Mouse (Mus musculus): ENCODE data around the gene Pold1. TPM values are rescaled to one million over a fixed set of nuclear protein-coding genes. Genes with fewer than 3 reads are reported as not detected.

The Pold1 gene
- polyA plus RNA-seq, 1 experiment = not detected

GRCm38 (mm10) chr7:44553196-44553764 is 4.6 kb upstream of the Pold1 start:
- WGBS = under 1% methylated on average over 32 of the region's 32 CpGs
- TF ChIP-seq CTCF (IDR thresholded peaks at IDR 0.05; ENCODE audit: insufficient read depth, low read depth, low read length) (no peak), POLR2A (IDR thresholded peaks at IDR 0.05; ENCODE audit: insufficient read depth, low read depth, low read length) (no peak)
- Histone ChIP-seq H3K4me3 (ENCODE audit: insufficient read depth, low read depth, low read length) (peak overlapping the region; percentile 67), H3K4me1 (ENCODE audit: control insufficient read depth, insufficient read depth, low read length) (peaks cover 8% of the 10 kb centered on the region; the same call in 1 of the 2 replicates), H3K27ac (ENCODE audit: insufficient read depth, low read depth, low read length) (peak overlapping the region; percentile 65; the same call in 1 of the 2 replicates)

DNA sequence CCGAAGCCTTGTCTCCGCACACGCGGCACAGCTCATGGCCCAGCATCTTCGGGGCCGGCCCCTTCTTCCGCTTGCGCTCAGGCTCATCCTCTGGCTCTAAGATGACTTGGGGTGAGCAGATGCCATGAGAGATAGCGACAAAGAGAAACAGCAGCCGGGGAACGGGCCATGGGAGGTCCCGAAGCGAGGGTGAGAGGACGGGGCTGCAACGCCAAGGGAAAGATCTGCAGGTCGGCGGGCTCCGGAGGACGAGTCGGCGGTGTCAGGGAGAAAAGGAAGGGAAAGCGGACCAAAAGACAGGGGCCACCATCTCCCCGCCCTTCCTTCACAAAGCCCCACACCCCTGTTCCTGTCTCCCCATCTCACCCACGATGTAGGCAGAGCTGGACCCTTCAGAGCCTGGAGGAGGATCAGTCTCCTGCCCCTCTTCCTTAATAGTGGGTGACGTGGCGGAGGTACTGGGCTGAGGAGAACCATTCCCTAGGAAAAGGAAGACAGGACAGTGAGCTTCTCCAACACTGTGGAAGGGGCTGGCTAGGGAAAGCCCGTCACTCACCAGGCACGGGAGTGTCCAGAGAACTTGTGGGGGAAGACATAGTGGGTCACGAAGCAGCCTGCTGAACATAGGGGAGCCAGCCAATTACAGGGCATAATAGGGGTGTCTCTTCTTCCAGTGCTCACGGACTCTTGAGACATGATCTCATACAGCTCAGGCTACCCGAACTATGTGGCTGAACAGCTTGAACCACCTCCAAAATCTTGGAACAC is 3.7 kb upstream of the Pold1 start:
- Histone ChIP-seq H3K27ac (ENCODE audit: insufficient read depth, low read depth, low read length) (no peak overlapping the region), H3K4me3 (ENCODE audit: insufficient read depth, low read depth, low read length) (0 out of 2 replicates have a peak overlapping the region, but pooled peaks have one; percentile 67), H3K4me1 (ENCODE audit: control insufficient read depth, insufficient read depth, low read length) (peaks cover 12% of the 10 kb centered on the region)
- WGBS = 87% methylated on average over 31 of the region's 31 CpGs
- no peak for TF ChIP-seq CTCF (IDR thresholded peaks at IDR 0.05; ENCODE audit: insufficient read depth, low read depth, low read length)

DNA sequence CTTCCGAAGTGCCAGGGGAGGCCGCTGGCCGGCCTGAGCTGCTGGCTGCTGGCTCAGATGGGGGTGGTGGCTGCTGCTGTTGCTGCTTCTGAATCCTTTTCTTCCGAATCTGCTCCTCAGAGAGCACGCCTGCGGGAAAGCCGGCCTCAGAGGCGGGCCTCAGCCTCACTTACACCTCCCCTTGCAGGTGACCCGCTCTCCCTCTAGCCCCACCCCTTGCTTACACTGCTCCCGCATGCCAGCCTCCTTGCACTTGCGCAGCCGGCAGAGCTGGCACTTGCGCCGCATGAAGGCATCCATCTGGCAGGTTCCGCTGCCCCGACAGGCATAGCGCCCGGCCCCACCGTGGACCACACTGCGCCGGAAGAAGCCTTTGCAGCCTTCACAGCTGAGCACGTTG is 3.1 kb upstream of the Pold1 start:
- Histone ChIP-seq H3K4me3 (ENCODE audit: insufficient read depth, low read depth, low read length) (no peak overlapping the region), H3K4me1 (ENCODE audit: control insufficient read depth, insufficient read depth, low read length) (peaks cover 12% of the 10 kb centered on the region), H3K27ac (ENCODE audit: insufficient read depth, low read depth, low read length) (no peak overlapping the region)
- no peak for TF ChIP-seq CTCF (IDR thresholded peaks at IDR 0.05; ENCODE audit: insufficient read depth, low read depth, low read length)
- no peak for TF ChIP-seq POLR2A (IDR thresholded peaks at IDR 0.05; ENCODE audit: insufficient read depth, low read depth, low read length)
- WGBS = 78% methylated on average over 22 of the region's 22 CpGs

GRCm38 (mm10) chr7:44551301-44551700 is 2.7 kb upstream of the Pold1 start:
- TF ChIP-seq POLR2A (IDR thresholded peaks at IDR 0.05; ENCODE audit: insufficient read depth, low read depth, low read length) (no peak), CTCF (IDR thresholded peaks at IDR 0.05; ENCODE audit: insufficient read depth, low read depth, low read length) (no peak)
- no peak overlapping the region for H3K27ac ChIP-seq (ENCODE audit: insufficient read depth, low read depth, low read length)
- H3K4me1 ChIP-seq (ENCODE audit: control insufficient read depth, insufficient read depth, low read length) = peaks cover 12% of the 10 kb centered on the region
- no peak overlapping the region for H3K4me3 ChIP-seq (ENCODE audit: insufficient read depth, low read depth, low read length)
- 95% methylated on average over 21 of the region's 21 CpGs for WGBS

- WGBS = 94% methylated on average over 12 of the region's 12 CpGs
Measured at GRCm38 (mm10) chr7:44550409-44550678, 1.7 kb upstream of the Pold1 start.

DNA sequence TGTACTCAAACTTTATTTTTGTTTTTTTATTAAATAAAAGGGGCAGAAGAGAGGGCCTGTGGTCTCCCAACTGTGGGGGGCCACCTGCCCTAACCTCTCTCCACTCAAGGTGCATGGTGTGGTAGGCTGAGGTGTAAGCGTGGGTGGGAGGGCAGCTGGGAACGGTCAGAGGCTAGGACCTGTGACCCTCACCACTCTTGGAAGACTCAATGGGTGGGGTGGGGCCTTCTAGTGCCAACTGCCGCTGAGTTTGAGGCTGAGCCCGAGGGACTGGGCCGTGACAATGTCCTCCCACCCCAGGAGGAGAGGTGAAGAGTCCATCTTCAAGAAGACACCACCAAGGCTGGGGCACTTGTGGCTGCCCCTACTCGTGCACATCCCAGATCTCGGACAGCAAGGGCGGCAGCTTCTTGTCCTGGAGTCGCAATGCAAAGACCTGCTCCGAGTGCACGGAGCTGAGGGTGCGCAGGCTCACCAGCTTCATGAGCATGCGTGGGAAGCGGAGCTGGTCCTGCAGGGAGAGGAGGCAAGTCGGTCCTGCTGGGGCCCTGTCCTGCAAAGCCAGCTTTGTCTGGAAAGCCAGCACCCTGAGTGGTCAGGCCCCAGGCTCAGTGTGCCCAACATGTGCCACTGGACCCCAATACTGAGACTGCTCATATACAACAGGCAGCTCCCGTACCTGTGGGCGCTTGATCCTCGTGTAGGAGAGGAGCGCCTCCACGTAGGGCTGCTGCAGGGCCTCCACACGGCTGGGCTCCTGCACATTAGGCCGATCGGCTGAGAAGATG is 1.2 kb upstream of the Pold1 start:
- 95% methylated on average over 23 of the region's 23 CpGs for WGBS
- Histone ChIP-seq H3K27ac (ENCODE audit: insufficient read depth, low read depth, low read length) (no peak overlapping the region), H3K4me3 (ENCODE audit: insufficient read depth, low read depth, low read length) (no peak overlapping the region), H3K4me1 (ENCODE audit: control insufficient read depth, insufficient read depth, low read length) (peaks cover 12% of the 10 kb centered on the region)
- TF ChIP-seq CTCF (IDR thresholded peaks at IDR 0.05; ENCODE audit: insufficient read depth, low read depth, low read length) = no peak
- no peak for TF ChIP-seq POLR2A (IDR thresholded peaks at IDR 0.05; ENCODE audit: insufficient read depth, low read depth, low read length)

More at GRCm38 (mm10) chr7:44550409-44550678, 1.7 kb upstream of the Pold1 start:
- Histone ChIP-seq H3K4me3 (ENCODE audit: insufficient read depth, low read depth, low read length) (no peak overlapping the region), H3K4me1 (ENCODE audit: control insufficient read depth, insufficient read depth, low read length) (peaks cover 12% of the 10 kb centered on the region), H3K27ac (ENCODE audit: insufficient read depth, low read depth, low read length) (no peak overlapping the region)
- TF ChIP-seq CTCF (IDR thresholded peaks at IDR 0.05; ENCODE audit: insufficient read depth, low read depth, low read length) (no peak), POLR2A (IDR thresholded peaks at IDR 0.05; ENCODE audit: insufficient read depth, low read depth, low read length) (no peak)

DNA sequence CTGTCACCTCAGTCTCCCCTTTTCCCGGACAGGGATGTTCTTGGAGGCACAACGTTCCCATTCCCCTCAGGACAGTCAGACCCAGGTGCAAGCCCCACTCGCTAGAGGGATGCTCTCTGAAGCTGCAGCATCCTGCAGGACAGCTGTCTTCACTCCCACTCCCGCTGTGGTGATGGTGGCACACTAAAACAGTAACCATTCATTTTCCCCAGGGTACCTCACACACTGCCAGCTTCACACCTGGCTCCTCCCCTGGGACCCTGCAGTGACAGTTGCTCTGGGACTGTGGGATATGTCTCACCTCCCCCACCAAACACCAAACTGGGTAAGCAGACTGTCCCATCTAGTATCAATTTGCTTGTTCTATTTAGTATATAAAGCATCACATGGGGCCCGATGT is 924 bp downstream of the Pold1 start:
- Histone ChIP-seq H3K4me3 (ENCODE audit: insufficient read depth, low read depth, low read length) (no peak overlapping the region), H3K4me1 (ENCODE audit: control insufficient read depth, insufficient read depth, low read length) (peaks cover 8% of the 10 kb centered on the region), H3K27ac (ENCODE audit: insufficient read depth, low read depth, low read length) (no peak overlapping the region)
- 21% methylated on average over 5 of the region's 5 CpGs for WGBS
- TF ChIP-seq CTCF (IDR thresholded peaks at IDR 0.05; ENCODE audit: insufficient read depth, low read depth, low read length) (no peak), POLR2A (IDR thresholded peaks at IDR 0.05; ENCODE audit: insufficient read depth, low read depth, low read length) (no peak)

GRCm38 (mm10) chr7:44547041-44547440 is 1.6 kb downstream of the Pold1 start:
- Histone ChIP-seq H3K4me1 (ENCODE audit: control insufficient read depth, insufficient read depth, low read length) (peaks cover 3% of the 10 kb centered on the region), H3K4me3 (ENCODE audit: insufficient read depth, low read depth, low read length) (no peak overlapping the region), H3K27ac (ENCODE audit: insufficient read depth, low read depth, low read length) (no peak overlapping the region)
- WGBS = 94% methylated on average over 13 of the region's 13 CpGs
- TF ChIP-seq POLR2A (IDR thresholded peaks at IDR 0.05; ENCODE audit: insufficient read depth, low read depth, low read length) (no peak), CTCF (IDR thresholded peaks at IDR 0.05; ENCODE audit: insufficient read depth, low read depth, low read length) (no peak)

DNA sequence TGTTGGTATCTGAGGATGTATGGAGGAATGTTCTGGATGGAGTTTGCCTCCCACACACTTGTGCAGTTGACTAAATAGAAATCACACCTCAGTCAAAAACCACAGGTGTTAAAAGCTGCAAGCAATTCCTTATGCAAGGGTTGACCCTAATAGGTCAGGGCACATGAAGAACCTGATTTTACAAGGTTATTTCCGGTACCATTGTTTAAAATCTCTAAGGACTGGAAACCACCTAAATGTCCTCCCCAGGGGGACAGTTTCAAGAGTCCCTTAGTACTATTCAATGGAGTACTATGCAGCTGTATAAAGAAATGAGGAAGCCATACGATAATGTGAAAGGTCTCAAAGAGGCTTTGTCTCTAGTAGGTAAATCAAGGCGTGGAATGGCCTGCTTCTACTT is 2.4 kb downstream of the Pold1 start:
- TF ChIP-seq CTCF (IDR thresholded peaks at IDR 0.05; ENCODE audit: insufficient read depth, low read depth, low read length) = no peak
- H3K27ac ChIP-seq (ENCODE audit: insufficient read depth, low read depth, low read length) = no peak overlapping the region
- WGBS = over 99% methylated on average over 3 of the region's 3 CpGs
- H3K4me1 ChIP-seq (ENCODE audit: control insufficient read depth, insufficient read depth, low read length) = peaks cover 3% of the 10 kb centered on the region
- no peak overlapping the region for H3K4me3 ChIP-seq (ENCODE audit: insufficient read depth, low read depth, low read length)
